Mouse (Mus musculus): Measurements from ENCODE around the gene Tcfl5. TPM values are rescaled to one million over a fixed set of nuclear protein-coding genes. Genes with fewer than 3 reads are reported as not detected.

The Tcfl5 gene
- total RNA-seq (2014; fragmentation: Nextera tagmentation), result not detected in 2 replicates
- total RNA-seq (2017), result not detected in 2 replicates

DNA sequence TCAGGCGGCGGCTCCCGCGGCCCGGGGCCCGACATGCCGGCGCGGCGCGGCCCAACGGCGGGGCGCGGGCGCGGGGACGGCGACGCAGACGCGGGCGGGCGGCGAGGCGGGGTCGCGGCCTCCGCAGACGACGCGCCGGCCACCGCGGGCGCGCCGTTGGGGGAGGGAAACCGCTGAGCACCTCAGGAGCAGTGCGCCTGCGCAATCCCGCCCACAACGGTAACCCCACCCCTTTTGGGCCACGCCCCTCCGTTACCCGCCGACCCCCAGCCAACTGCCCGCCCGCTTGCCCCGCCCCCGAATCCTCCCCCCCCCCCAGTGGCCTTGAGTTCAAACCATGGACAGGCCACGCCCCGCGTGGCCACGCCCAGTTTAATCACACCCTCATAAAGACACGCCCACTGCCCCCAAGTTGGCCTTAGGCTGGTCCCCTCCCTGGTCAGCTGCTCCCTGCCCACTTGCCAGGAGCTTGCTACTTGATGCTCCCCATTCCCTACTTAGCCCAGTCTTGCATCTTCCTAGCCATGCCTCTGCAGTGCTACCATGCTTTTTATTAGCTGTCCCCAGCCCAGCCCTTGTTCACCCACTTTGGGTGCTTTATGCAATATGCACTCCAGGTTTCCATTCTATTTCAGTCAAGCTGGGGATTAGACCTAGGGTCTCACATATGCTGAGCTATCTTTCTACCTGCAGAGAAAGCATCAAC is at the start of gene Tcfl5:
Tcfl5 (minus strand) TSS at position 154 of the 706 bp plus-strand sequence.
- ATAC-seq (replicated peaks; ENCODE audit: poor library complexity, severe bottlenecking), result no peak

DNA sequence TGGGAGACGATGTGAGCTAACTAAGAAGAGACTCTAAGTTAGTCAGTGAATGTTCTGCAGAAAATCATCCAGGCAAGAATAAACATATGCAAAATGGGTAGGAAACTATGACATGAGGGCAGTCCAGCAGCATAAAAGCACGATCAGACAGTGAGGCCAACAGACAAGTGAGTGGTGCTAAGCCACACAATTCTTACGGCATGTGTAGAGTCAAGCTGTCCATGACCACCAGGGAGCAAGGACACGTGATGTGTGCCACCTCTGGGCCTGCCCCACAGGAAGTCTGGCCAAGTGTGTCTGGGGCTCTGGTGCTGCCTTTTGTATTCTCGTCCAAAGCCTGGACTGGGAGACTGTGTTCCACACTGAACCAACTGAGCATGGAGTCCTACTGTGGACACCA is 47.3 kb upstream of the Tcfl5 start:
- ATAC-seq (replicated peaks; ENCODE audit: poor library complexity, severe bottlenecking), result peak; percentile 33; the same call in 1 of the 2 replicates

DNA sequence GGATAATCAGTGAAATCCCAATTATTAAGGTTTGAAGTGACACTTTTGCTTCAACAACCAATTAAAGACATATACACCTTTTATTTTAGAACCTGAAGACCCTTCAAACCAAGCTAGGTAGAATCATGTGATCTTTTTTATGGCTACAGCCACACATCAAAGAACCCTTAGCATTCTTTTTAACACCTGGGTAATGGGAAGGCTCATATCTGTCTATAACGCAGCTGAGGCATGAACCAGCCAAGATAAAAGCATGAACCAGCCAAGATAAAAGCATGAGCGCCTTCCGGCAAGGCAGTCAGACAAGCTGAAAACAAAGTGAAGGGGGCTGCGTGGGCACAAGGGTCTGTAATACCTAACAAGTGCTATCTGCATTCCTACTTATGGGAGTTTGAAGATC is 41.5 kb upstream of the Tcfl5 start:
- no peak for ATAC-seq (replicated peaks; ENCODE audit: poor library complexity, severe bottlenecking)

DNA sequence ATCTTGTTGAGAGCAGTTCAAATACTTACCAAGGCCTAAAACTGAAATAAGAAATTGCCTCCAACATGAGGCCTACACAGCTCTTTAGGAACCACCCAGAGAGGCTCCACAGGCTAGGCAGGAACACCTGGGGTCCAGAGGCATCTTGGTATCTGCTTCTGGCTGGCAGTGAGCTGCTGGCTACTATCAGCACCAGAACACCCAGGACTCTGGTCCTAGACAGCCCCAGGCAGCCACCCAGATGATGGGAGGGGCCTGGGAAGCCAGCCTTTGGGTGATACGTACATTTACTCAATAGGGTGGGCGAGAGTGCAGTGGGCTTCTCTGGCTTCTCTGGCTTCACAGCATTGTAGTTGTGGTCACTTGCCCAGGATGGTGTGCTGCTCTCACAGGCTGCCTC is 41.0 kb upstream of the Tcfl5 start:
- ATAC-seq (replicated peaks; ENCODE audit: poor library complexity, severe bottlenecking), result no peak

DNA sequence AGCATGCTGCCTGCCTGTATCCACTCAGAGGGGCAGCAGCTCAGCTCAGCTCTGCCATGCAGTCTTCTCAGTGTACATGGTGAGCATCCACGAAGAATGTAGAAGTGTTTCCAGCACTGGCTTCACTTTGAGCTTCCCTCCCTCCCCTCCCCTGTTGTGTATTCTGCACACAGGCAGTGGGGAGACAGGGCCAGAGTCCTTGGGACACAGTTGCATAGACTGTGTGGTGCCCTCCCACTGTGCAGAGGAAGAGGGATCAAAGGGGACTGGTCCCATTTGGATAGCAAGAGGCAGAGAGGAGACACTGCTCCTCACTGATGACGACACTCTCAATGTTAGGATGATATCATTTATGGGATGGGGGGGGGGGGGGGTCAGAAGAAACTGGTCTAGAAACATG is 38.7 kb upstream of the Tcfl5 start:
- ATAC-seq (replicated peaks; ENCODE audit: poor library complexity, severe bottlenecking), result no peak

DNA sequence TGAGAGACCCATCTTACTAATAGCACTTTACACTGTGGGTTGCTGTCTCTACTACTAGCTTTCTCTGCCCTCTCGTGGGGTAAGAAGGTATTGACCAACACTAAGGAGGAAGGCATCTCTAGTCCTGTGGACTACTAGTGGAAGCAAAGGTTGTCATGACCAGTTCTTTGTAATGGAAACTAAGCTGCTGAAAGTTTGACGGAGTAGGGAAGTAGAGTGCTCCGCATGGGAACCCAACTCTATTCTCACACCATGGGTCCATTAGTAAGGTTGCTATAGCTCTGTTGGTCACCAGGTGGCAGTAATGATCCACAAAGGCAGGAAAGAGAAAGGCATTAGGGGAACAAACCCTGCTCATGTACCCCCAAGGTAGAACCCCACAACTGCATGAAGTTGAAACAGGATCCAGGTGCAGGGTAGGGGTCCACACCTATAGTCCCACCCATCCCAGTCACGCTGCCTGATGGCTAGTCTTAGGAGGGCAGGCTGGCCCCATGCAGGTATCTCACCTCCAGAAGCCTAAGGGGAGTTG is 36.2 kb upstream of the Tcfl5 start:
- ATAC-seq (replicated peaks; ENCODE audit: poor library complexity, severe bottlenecking), result peak; percentile 95

DNA sequence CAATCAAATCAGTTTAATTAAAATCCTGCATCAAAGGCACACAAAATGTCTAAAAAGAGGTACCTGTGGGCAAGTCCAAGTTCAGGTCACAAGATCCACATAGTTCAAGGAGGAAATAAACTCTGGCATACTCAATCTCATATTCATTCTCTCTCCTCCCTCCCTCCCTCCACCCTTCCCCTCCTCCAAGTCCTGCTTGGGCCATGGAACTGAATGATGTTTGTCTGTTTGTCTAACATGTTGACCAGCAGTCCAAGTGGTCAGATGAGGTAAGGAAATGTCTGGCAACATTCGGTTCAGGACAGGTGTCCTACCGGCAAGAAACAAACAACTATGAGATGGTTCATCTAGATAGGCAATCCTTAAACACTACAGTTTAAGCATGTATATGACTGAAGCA is 34.2 kb upstream of the Tcfl5 start:
- ATAC-seq (replicated peaks; ENCODE audit: poor library complexity, severe bottlenecking), result no peak

DNA sequence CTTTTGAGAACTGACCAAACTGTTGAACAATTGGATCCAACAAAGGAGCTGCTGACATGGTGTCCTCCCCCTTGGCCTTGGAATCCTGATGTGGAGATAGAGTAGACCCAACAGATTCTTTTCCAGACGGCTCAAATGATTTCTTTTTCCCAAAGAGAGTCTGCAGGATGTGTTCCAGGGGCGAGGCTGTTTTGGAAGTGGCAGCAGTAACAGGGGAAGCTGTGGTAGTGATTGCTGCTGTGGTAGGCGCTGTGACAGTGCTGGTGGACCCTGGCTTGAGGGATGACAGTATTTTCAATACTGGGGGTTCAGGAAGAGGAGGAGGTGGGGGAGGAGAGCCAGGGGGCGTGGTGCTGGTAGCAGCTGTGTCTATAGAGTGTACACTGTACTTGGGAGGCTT is 19.5 kb upstream of the Tcfl5 start:
- no peak for ATAC-seq (replicated peaks; ENCODE audit: poor library complexity, severe bottlenecking)

DNA sequence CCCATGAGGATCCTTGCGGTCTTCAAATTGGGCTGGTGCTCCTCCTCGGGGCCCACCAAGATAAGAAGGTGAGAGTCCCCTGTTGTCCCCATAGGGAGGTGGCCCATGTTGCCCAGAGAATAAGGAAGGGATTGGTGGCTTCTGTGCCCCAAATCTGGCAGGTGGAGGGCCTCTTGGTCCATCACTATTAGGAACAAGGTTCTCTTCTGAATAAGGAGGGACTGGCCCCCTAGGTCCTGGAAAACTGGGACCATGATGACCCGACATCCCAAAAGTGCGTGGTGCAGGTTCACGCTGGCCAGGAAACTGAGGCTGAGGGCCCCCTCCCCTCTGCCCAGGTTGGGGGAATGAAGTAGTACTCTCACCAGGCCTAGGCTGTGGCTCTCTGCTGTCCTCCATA is 18.0 kb upstream of the Tcfl5 start:
- ATAC-seq (replicated peaks; ENCODE audit: poor library complexity, severe bottlenecking), result no peak

DNA sequence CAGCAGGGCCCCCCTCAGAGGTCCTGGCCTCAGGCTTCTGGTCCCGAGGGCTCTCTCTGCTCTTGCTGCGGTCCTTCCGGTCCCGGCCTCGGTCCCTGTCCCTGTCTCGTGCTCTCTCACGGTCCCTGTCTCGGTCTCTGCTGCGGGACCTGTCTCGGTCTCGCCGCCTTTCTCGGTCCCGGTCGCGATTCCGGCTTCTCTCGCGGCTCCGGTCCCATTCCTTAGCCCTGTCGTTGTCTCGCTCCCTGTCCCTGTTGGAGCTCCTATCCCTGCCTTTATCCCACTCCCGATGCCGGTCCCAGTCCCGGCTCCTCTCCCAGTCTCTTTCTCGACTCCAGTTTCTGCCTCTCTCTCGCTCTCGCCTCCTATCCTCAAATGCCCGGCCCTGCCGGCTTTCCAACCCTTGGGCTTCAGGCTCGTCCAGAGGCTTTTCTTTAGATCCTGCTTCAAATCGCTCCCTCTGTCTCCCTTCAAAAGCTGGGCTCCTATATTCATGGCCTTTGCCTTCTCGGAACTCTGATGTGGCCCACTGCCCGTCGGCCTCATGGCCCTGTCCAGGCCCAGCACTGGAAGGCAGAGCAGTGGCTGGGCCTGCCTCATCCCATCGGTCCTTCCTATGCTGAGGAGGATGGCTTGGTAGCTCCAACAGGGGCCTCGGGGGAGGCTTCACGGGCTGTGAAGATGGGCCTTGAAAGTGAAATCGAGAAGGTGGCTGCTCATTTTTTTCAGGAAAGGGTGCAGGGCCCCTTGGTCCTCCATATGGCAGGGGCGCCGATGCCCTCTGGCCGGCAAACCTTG is 17.0 kb upstream of the Tcfl5 start:
- 0 out of 2 replicates have a peak, but pooled peaks have one; percentile 22 for ATAC-seq (replicated peaks; ENCODE audit: poor library complexity, severe bottlenecking)

DNA sequence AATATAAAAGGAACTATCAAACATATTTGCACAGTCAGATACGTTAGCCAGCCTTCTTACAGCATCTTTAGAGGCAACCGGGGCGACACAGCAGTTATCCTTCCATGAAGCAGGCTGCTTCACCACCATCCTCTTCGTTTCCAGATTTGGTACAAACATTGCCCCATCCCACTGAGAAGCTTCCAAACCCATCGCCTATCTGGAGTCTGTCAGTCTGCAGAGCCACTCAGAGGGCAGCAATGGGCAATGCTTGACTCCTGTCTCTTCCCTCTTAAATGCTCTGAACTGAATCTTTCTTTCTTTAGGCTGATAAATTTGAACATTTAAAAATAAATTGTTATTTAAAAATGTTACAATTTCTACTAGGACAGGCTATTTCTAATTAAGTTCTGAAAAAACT is 15.9 kb upstream of the Tcfl5 start:
- ATAC-seq (replicated peaks; ENCODE audit: poor library complexity, severe bottlenecking), result no peak

DNA sequence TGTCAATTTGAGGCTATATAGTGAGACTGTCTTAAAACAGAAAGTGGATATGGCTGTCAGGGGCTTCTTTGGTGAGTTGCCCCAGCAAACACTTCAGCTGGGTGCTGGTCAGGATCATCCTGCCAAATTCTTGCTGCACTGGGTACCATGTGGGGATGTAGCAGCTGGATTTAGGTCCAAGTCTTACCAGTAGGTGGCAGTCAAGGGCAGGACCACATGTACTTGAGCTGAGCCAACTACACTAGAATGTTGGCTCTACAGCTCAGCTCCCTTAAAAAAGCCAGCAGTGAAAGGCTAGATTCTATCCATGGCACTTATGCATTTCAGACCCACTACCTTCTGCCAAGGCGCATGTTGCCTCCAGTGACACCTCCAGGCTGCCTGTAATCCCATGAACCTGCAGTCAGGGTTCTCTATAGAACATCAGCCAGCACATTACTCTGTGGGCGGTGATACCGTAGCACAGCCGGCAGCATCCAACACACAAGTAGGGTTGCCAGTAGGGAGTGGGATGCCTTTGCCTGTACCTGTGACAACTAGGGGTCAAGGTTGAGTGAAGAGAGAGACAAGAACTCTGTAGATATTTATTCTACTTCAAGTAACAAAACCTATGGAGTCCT is 15.0 kb upstream of the Tcfl5 start:
- ATAC-seq (replicated peaks; ENCODE audit: poor library complexity, severe bottlenecking), result peak; percentile 85

DNA sequence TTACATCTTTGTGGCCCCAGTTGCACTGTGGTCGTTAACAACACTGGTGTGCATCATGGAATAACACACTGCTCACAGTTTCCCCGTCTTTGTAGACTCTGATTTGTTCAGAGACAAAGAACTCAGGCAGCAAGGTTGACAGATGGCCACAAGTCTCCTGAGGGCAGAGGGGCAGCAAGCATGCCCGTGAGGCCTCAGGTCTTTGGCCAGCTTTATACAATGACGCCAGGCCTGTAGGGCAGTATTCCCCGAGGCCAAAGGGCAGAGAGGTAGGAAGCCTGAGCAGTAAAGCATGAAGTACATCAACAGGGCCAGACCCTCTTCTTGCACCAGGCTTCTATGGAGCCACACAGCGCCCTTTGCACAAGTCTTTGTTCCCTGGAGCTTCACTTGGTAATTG is 12.6 kb upstream of the Tcfl5 start:
- no peak for ATAC-seq (replicated peaks; ENCODE audit: poor library complexity, severe bottlenecking)

DNA sequence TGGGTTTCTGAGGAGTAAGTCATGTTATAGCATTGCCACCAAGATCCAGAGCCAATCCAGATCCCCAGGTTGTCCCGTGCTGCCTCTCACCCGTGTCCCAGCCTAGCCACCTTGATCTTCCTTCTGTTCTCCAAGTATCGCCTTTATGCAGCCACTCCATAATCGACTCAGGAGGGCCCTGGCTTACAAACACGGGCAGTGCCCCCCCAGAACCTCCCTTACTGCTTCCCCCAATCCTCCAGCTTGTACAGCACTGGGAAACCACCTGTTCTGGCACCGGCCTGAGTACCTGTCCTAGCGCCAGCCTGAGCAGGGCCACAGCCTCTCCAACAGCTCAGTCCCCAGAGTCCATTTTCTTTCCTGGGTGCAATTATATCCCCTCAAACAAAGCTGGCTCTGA is 12.2 kb upstream of the Tcfl5 start:
- no peak for ATAC-seq (replicated peaks; ENCODE audit: poor library complexity, severe bottlenecking)

DNA sequence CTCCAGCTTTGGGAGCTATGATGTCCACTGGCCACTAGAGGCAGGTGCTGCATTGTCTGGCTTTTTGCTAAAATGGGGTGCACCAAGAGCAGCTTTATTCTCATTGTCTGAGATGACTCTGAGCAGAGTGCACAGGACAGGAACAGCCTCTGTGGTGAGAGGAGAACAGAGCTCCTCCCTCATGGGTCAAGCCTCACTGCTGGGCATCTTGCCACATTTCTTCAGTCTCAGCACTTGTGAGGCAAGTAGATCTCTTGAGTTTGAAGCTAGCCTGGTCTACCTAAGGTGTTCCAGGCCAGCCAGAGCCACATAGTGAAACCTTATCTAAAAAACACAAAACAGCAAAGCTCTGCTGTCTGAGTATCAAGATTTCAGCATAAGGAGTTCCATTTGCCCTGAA is 4.3 kb upstream of the Tcfl5 start:
- no peak for ATAC-seq (replicated peaks; ENCODE audit: poor library complexity, severe bottlenecking)

DNA sequence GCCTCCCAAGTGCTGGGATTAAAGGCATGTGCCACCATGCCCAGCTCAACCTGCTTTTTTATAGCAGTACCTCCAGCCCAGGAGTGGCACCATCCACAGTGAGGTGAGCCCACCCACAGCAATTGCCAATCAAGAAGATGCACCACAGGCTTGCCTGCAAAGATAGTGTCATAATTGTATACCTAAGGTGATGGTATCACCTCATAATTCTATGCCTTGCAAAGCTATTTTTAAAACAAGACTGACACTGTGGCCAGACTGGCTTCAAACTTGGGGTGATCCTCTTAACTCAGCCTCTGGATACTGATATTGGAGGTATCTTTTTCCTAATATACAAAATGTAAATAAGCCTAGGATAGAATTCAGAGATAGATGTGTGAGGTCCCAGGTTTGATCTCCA is 1.1 kb upstream of the Tcfl5 start:
- no peak for ATAC-seq (replicated peaks; ENCODE audit: poor library complexity, severe bottlenecking)

DNA sequence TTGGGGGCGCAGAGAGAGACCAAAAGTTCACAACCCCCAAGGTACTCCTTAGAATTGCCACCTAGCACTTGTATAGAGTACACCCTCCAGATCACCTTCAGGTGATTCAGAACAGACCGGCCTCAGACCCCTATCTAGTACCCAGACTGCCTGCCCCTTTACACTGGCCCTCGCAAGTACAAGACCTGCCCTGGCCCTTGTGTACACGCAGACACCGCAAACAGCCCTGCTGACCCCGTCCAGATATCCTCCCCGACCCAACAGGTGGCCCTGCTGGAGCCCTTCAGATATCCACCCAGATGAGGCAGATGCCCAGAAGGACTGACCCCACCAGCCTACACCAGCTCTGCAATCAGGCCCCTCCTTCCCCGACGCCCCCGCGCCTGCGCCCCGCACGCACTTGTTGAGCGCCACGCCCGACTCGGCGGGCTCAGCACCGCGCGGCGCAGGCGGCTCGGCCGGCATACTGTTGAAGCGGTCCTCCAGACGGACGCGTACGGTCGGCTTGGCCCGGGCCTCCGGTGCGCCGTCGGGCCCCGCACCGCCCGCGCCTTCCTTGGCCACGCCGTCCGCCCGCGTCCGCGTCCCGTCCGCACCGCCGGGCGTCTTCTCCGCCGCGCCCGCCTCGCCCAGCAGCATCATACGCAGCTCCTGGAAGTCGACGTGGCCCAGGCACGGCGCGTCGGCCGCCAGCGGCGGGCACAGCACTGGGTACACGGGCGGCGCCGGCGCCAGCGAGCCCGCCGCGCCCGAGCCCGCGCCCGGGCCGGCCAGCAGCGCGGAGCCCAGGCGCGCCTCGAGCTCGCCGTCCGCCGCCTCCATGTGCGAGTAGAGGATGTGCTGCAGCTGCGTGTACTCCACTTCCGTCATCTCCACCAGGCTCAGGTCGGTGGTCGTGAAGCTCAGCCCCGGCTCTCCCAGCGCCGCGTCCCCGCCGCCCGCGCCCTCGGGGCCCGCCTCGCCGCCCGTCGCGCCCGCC is 643 bp downstream of the Tcfl5 start:
- peak; percentile 42; the same call in 1 of the 2 replicates for ATAC-seq (replicated peaks; ENCODE audit: poor library complexity, severe bottlenecking)

DNA sequence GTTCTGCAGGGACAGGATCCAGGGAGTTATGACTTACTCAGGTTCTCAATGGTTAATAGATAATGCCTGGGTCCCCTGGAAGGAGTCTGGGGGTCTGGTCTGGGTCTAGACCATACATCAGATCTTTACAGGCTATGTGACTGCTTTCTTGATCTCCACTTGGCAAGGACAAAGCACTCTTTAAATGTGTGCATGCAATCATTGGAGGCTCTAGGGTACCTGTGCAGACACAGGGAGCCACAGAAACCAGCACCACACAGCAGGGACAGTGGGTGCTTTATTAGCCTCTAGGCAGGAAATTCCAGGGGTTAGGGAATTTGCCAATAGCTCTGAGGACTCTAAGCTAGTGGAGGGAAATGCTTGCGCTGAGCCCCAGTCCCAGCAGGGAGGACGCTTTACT is 30.6 kb downstream of the Tcfl5 start:
- ATAC-seq (replicated peaks; ENCODE audit: poor library complexity, severe bottlenecking), result no peak

DNA sequence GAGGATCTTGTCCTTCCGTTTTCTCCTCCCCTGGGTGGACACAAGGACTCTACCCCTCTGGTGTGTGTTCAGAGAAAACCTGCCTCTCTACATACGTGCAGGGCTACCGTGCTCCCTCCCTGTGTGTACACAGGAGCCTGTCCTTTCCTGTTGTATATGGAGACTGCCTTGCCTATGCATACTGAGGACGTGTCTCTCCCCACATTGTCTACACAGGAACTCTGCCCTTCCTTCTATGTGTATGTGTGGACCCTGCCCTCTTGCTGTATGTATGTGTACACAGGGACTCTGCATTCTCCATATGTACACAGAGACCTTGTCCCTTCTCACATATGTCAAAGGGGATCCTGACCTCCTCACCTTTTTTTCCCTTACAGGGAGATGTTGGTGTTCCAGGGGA is 32.2 kb downstream of the Tcfl5 start:
- no peak for ATAC-seq (replicated peaks; ENCODE audit: poor library complexity, severe bottlenecking)

DNA sequence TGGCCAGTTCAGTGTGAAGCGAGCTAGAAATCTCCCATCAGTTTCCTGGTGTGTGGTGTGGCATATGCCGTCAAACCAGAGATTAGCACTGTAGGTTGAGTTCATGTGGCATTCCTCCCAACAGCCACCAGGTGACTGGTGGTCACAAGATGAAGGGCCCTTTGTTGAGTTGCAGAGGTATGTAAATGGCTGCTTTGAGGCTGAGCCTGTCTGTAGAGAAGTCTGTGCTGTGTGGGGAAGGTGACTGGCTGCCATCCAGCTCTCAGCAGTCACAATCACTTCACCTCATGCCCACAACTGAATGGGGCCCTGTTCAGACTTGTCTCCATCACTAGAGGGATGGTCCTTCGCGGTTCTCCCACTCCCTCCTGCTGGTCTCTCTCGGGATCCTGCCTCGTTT is 37.7 kb downstream of the Tcfl5 start:
- ATAC-seq (replicated peaks; ENCODE audit: poor library complexity, severe bottlenecking), result no peak
